Mouse (Mus musculus) CD4-positive helper T cell, adult 2 months (primary cell): ENCODE measurements around the gene Rrp36.

Experiments used
- DNase-seq: peaks from one replicate; pipeline ENCODE4 v3.0.0-alpha.2; 2012; ENCODE audit warnings: low read depth, missing footprints, low spot score

The Rrp36 gene

GRCm38 (mm10) chr17:46673850-46674529 is at the start of gene Rrp36:
Rrp36 (minus strand) TSS chr17:46674352.
- DNase-seq: peak; percentile 92

- DNase-seq: no peak
Measured at GRCm38 (mm10) chr17:46721077-46721476, 46.9 kb upstream of the Rrp36 start.

- DNase-seq: no peak
Measured at GRCm38 (mm10) chr17:46714756-46715481, 40.8 kb upstream of the Rrp36 start.

GRCm38 (mm10) chr17:46713849-46714248 is 39.7 kb upstream of the Rrp36 start:
- no peak for DNase-seq

- DNase-seq: peak; percentile 66
Measured at GRCm38 (mm10) chr17:46712442-46712841, 38.3 kb upstream of the Rrp36 start.

- DNase-seq: peak; percentile 31
Measured at GRCm38 (mm10) chr17:46711612-46712271, 37.6 kb upstream of the Rrp36 start.

- DNase-seq: peak; percentile 93
Measured at GRCm38 (mm10) chr17:46710959-46711597, 36.9 kb upstream of the Rrp36 start, which contains the start of gene Pex6. Pex6 (plus strand) TSS chr17:46711463.

GRCm38 (mm10) chr17:46706375-46707089 is 32.4 kb upstream of the Rrp36 start:
- no peak for DNase-seq

GRCm38 (mm10) chr17:46704887-46705835 is 31.0 kb upstream of the Rrp36 start, which contains the start of gene Ppp2r5d:
Ppp2r5d (minus strand) TSS chr17:46705111.
- DNase-seq: peak; percentile 97

- peak; percentile 48 for DNase-seq
Measured at GRCm38 (mm10) chr17:46703971-46704886, 30.1 kb upstream of the Rrp36 start.

GRCm38 (mm10) chr17:46702506-46702905 is 28.4 kb upstream of the Rrp36 start:
- DNase-seq: no peak

GRCm38 (mm10) chr17:46702100-46702499 is 27.9 kb upstream of the Rrp36 start:
- peak; percentile 18 for DNase-seq

- no peak for DNase-seq
Measured at GRCm38 (mm10) chr17:46701489-46701888, 27.3 kb upstream of the Rrp36 start.

- no peak for DNase-seq
Measured at GRCm38 (mm10) chr17:46699912-46700311, 25.8 kb upstream of the Rrp36 start.

- no peak for DNase-seq
Measured at GRCm38 (mm10) chr17:46699245-46699644, 25.1 kb upstream of the Rrp36 start.

- no peak for DNase-seq
Measured at GRCm38 (mm10) chr17:46698515-46698914, 24.4 kb upstream of the Rrp36 start.

GRCm38 (mm10) chr17:46694517-46695063 is 20.4 kb upstream of the Rrp36 start:
- DNase-seq: no peak

- DNase-seq: peak; percentile 21
Measured at GRCm38 (mm10) chr17:46691390-46691789, 17.2 kb upstream of the Rrp36 start.

- no peak for DNase-seq
Measured at GRCm38 (mm10) chr17:46690665-46691064, 16.5 kb upstream of the Rrp36 start.
